Mouse (Mus musculus): ENCODE data around the gene Cdh3. TPM values are rescaled to one million over a fixed set of nuclear protein-coding genes. Genes with fewer than 3 reads are reported as not detected.

Gene Cdh3
- polyA plus RNA-seq, 1 experiment from 2014 or later, result 40.7 TPM

DNA sequence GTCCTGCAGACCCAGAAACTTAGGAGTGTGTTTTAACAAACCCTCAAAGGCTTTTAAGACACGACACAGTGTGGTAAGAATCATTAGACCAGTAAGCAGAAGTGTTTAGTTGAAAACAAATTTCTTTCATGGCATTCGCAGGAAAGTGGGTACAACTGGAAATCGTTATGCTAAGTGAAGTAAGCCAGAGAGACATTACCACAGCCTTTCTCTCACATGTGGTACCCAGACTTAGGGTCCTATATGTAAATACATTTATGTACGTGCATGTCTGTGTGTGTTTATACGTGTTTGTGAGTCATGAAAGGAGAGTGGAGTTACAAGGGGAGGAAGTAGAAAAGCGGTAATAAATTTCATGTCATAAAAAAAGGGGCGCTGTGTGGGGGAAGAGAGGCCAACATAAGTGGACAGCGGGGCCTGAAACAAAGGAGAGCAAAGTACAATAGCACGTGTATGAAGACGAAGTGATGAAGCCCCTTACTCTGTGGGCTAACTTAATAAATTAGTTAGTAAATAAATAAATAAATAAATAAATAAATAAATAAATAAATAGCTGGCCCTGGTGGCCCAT lies 37.8 kb downstream of the Cdh3 start:
- ATAC-seq (ENCODE audit: insufficient number of reproducible peaks, low FRiP score, low TSS enrichment, low read depth), result no peak
- no peaks in the 10 kb centered on the region for H3K27me3 ChIP-seq (ENCODE audit: control insufficient read depth, insufficient read depth, low read length)
- no peak overlapping the region for H3K9ac ChIP-seq (ENCODE audit: low read length)
- 33% methylated on average over 10 of the region's 10 CpGs for WGBS
- H3K27ac ChIP-seq (replicated peaks; ENCODE audit: low read depth, low read length), result no peak overlapping the region
- H3K9me3 ChIP-seq (ENCODE audit: control insufficient read depth, low read length), result no peaks in the 10 kb centered on the region; the same call in 1 of the 2 replicates
- H3K4me3 ChIP-seq (ENCODE audit: low read depth, low read length), result no peak overlapping the region
- H3K36me3 ChIP-seq (ENCODE audit: control insufficient read depth, insufficient read depth, low read length), result peaks cover 3% of the 10 kb centered on the region; the same call in 1 of the 2 replicates
- 0 out of 2 replicates have a peak, but pooled peaks cover 4% of the 10 kb centered on the region for H3K4me1 ChIP-seq (ENCODE audit: control insufficient read depth, insufficient read depth, low read length)
- no peak overlapping the region for H3K4me2 ChIP-seq (ENCODE audit: low read depth, severe bottlenecking)
- no peak for DNase-seq (ENCODE audit: low spot score)

DNA sequence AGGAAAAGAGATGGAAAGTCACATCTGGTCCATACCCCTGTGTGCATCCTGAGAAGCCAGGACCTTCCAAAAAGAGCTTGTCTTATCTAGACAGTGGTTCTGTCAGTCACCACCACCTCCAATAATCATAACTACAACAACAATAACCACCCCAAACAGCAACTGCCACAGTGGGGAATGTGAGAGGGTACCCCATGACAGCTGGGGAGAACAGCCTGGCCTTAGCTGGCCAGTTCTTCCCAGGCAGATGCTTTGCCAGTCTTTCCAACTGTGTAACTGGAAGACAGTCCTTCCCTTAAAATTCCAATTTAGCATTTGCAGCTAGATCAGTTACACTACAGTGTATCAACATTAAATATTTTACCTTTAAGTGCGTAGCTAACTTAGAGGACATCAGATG lies 40.2 kb downstream of the Cdh3 start:
- peaks cover 10% of the 10 kb centered on the region; the same call in 1 of the 2 replicates for H3K36me3 ChIP-seq (ENCODE audit: control insufficient read depth, insufficient read depth, low read length)
- no peaks in the 10 kb centered on the region for H3K27me3 ChIP-seq (ENCODE audit: control insufficient read depth, insufficient read depth, low read length)
- 0 out of 2 replicates have a peak, but pooled peaks cover 4% of the 10 kb centered on the region for H3K4me1 ChIP-seq (ENCODE audit: control insufficient read depth, insufficient read depth, low read length)
- no peak overlapping the region for H3K27ac ChIP-seq (replicated peaks; ENCODE audit: low read depth, low read length)
- DNase-seq (ENCODE audit: low spot score), result no peak
- H3K4me2 ChIP-seq (ENCODE audit: low read depth, severe bottlenecking), result no peak overlapping the region
- no peak for ATAC-seq (ENCODE audit: insufficient number of reproducible peaks, low FRiP score, low TSS enrichment, low read depth)
- 98% methylated on average over 1 of the region's 1 CpGs for WGBS
- no peaks in the 10 kb centered on the region for H3K9me3 ChIP-seq (ENCODE audit: control insufficient read depth, low read length)
- no peak overlapping the region for H3K9ac ChIP-seq (ENCODE audit: low read length)
- no peak overlapping the region for H3K4me3 ChIP-seq (ENCODE audit: low read depth, low read length)

DNA sequence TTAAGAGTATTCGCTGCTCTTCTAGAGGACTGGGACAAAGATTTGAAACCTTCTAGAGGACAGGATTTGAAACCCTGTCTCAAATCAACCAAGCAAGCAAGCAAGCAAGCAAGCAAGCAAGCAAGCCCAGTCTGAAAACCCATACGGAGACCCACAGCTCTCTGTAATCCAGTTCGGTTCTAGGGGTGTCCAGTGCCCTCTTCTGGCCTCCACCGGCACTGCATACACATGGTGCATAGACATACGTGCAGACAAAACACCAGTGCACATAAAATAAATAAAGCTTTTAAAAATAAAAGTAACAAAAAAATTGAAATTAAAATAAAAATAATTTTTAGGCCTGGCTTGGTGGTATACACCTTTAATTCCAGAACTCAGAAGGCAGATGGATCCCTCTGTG lies 43.3 kb downstream of the Cdh3 start:
- Histone ChIP-seq H3K4me2 (ENCODE audit: low read depth, severe bottlenecking) (no peak overlapping the region), H3K9me3 (ENCODE audit: control insufficient read depth, low read length) (no peaks in the 10 kb centered on the region), H3K4me1 (ENCODE audit: control insufficient read depth, insufficient read depth, low read length) (no peaks in the 10 kb centered on the region), H3K4me3 (ENCODE audit: low read depth, low read length) (no peak overlapping the region), H3K9ac (ENCODE audit: low read length) (no peak overlapping the region), H3K36me3 (ENCODE audit: control insufficient read depth, insufficient read depth, low read length) (peaks cover 14% of the 10 kb centered on the region; the same call in 1 of the 2 replicates), H3K27ac (replicated peaks; ENCODE audit: low read depth, low read length) (no peak overlapping the region), H3K27me3 (ENCODE audit: control insufficient read depth, insufficient read depth, low read length) (no peaks in the 10 kb centered on the region)
- ATAC-seq (ENCODE audit: insufficient number of reproducible peaks, low FRiP score, low TSS enrichment, low read depth) (no peak), DNase-seq (ENCODE audit: low spot score) (no peak)
- 96% methylated on average over 5 of the region's 5 CpGs for WGBS

DNA sequence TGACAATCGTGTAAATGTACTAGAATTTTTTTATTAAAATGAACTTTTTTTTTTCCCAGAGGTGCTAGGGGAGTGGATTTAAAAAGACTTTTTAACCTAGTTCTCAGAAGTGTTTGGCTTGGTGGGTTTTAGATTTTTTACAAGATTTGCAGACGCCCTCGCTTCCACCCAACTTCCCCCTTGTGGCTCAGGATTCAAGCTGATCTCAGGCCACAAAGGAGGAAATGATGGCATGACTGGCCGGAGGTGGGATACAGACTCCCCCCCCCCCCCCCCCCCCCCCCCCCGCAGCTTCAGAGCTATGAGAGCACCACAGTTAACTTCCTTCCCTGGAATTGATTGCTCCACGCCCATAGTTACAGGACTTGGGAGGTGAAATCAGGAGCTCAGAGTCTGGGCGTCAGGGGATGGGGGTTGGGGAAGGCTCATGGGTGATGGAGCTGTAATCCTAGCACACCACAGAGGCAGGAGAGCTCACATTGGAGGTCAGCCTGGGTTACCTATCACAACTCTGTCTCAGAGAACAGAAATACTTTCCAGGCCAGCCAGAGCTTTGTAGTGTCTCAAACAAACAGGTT lies 45.5 kb downstream of the Cdh3 start:
- no peaks in the 10 kb centered on the region for H3K9me3 ChIP-seq (ENCODE audit: control insufficient read depth, low read length)
- H3K4me2 ChIP-seq (ENCODE audit: low read depth, severe bottlenecking), result no peak overlapping the region
- DNase-seq (ENCODE audit: low spot score), result no peak
- 63% methylated on average over 6 of the region's 7 CpGs for WGBS
- H3K4me1 ChIP-seq (ENCODE audit: control insufficient read depth, insufficient read depth, low read length), result no peaks in the 10 kb centered on the region; the same call in 1 of the 2 replicates
- H3K36me3 ChIP-seq (ENCODE audit: control insufficient read depth, insufficient read depth, low read length), result peaks cover 14% of the 10 kb centered on the region; the same call in 1 of the 2 replicates
- no peak for ATAC-seq (ENCODE audit: insufficient number of reproducible peaks, low FRiP score, low TSS enrichment, low read depth)
- H3K4me3 ChIP-seq (ENCODE audit: low read depth, low read length), result no peak overlapping the region
- H3K27me3 ChIP-seq (ENCODE audit: control insufficient read depth, insufficient read depth, low read length), result no peaks in the 10 kb centered on the region
- no peak overlapping the region for H3K27ac ChIP-seq (replicated peaks; ENCODE audit: low read depth, low read length)
- H3K9ac ChIP-seq (ENCODE audit: low read length), result no peak overlapping the region

DNA sequence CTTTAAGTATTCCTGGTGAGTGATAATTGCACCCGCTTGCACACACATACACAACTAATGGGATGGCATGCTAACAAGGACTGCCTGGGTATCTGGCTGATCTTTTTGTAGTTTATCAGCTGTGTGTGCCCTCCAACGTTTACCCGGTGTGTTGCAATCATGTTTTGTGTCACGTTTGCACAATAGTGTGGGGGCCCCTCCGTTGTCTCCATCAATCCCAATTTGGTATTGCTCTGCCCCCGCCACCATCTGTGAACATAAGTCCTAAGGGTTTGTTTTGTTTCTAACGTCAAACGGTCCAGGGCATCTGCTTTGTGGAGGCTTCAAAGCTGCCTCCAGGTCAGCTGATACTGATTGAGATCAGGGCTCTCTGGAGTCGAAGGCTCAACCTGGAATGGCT lies 49.2 kb downstream of the Cdh3 start:
- H3K27me3 ChIP-seq (ENCODE audit: control insufficient read depth, insufficient read depth, low read length), result no peaks in the 10 kb centered on the region
- no peak overlapping the region for H3K4me2 ChIP-seq (ENCODE audit: low read depth, severe bottlenecking)
- DNase-seq (ENCODE audit: low spot score), result no peak
- no peak overlapping the region for H3K9ac ChIP-seq (ENCODE audit: low read length)
- WGBS, result 56% methylated on average over 9 of the region's 9 CpGs
- no peaks in the 10 kb centered on the region for H3K9me3 ChIP-seq (ENCODE audit: control insufficient read depth, low read length)
- ATAC-seq (ENCODE audit: insufficient number of reproducible peaks, low FRiP score, low TSS enrichment, low read depth), result no peak
- no peak overlapping the region for H3K27ac ChIP-seq (replicated peaks; ENCODE audit: low read depth, low read length)
- H3K36me3 ChIP-seq (ENCODE audit: control insufficient read depth, insufficient read depth, low read length), result peaks cover 9% of the 10 kb centered on the region; the same call in 1 of the 2 replicates
- peaks cover 2% of the 10 kb centered on the region; the same call in 1 of the 2 replicates for H3K4me1 ChIP-seq (ENCODE audit: control insufficient read depth, insufficient read depth, low read length)
- no peak overlapping the region for H3K4me3 ChIP-seq (ENCODE audit: low read depth, low read length)

DNA sequence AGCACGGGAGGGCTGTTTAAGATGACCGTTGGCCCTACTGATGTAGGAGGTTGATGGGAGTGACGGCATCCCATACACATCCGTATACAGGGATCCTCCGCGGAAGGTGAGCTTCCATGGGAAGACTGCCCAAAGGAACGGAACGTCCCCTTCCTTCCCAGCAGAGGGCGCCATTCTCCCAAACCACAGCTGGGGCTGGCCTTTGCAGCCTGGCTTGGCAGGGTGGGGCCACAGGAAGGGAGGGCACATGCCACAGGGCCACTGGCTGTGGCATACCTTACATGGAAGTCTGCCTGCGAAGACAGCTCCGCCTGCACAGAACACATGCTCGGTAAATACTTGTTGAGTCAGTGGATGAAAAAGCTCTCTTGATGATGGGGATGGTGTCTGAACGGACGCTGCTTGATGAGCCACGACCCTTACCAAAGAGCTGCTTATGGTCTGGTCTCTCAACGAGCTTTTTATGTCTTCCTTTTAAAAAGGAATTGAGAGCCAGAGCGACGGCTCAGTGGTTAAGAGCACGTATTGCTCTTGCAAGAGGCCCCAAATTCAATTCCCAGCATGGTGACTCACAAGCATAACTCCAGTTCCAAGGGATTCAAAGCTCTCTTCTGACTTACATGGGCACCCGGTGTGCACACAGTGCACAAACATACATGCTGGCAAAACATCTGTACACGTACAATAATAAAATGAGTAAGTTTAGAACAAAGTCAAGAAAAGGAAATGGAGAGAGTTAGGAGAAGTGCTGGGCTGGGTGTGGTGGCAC lies 50.6 kb downstream of the Cdh3 start:
- WGBS, result 31% methylated on average over 21 of the region's 21 CpGs
- ATAC-seq (ENCODE audit: insufficient number of reproducible peaks, low FRiP score, low TSS enrichment, low read depth) (peak; percentile 26; the same call in 1 of the 2 replicates), DNase-seq (ENCODE audit: low spot score) (peak; percentile 80)
- H3K9ac ChIP-seq (ENCODE audit: low read length), result no peak overlapping the region
- H3K36me3 ChIP-seq (ENCODE audit: control insufficient read depth, insufficient read depth, low read length), result peaks cover 4% of the 10 kb centered on the region; the same call in 1 of the 2 replicates
- peaks cover 2% of the 10 kb centered on the region; the same call in 1 of the 2 replicates for H3K4me1 ChIP-seq (ENCODE audit: control insufficient read depth, insufficient read depth, low read length)
- no peak overlapping the region for H3K4me3 ChIP-seq (ENCODE audit: low read depth, low read length)
- H3K4me2 ChIP-seq (ENCODE audit: low read depth, severe bottlenecking), result no peak overlapping the region
- no peak overlapping the region for H3K27ac ChIP-seq (replicated peaks; ENCODE audit: low read depth, low read length)
- H3K27me3 ChIP-seq (ENCODE audit: control insufficient read depth, insufficient read depth, low read length), result no peaks in the 10 kb centered on the region
- no peaks in the 10 kb centered on the region for H3K9me3 ChIP-seq (ENCODE audit: control insufficient read depth, low read length)

DNA sequence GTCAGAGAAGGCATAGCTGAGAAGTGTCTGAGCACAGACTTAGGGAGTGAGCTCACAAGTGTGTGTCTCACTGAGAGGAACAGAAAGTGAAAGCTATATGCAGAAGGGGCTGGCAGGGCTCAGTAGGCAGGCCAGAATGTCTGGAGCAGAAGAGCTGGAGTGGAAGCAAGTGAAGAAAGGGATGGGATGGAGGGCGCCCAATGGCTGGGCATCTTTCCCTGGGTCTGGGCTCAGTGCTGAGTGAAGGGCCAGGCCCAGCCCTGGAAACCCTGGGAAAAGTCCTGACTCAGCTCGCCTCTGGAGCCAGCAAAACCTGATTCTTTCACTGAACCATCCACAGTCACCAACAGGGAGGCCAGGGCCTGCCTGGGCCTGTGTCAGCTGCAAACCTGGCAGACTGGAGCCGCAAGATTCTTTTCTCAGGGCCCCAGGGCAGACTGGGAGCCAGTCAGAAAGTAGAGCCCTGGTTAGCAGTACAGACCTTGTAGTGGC lies 53.0 kb downstream of the Cdh3 start:
- Histone ChIP-seq H3K4me2 (ENCODE audit: low read depth, severe bottlenecking) (no peak overlapping the region), H3K9me3 (ENCODE audit: control insufficient read depth, low read length) (no peaks in the 10 kb centered on the region), H3K4me1 (ENCODE audit: control insufficient read depth, insufficient read depth, low read length) (peaks cover 2% of the 10 kb centered on the region; the same call in 1 of the 2 replicates), H3K9ac (ENCODE audit: low read length) (no peak overlapping the region), H3K27ac (replicated peaks; ENCODE audit: low read depth, low read length) (no peak overlapping the region), H3K36me3 (ENCODE audit: control insufficient read depth, insufficient read depth, low read length) (no peaks in the 10 kb centered on the region), H3K4me3 (ENCODE audit: low read depth, low read length) (no peak overlapping the region), H3K27me3 (ENCODE audit: control insufficient read depth, insufficient read depth, low read length) (no peaks in the 10 kb centered on the region)
- WGBS, result 61% methylated on average over 3 of the region's 3 CpGs
- DNase-seq (ENCODE audit: low spot score), result peak; percentile 45
- ATAC-seq (ENCODE audit: insufficient number of reproducible peaks, low FRiP score, low TSS enrichment, low read depth), result no peak; the same call in 1 of the 2 replicates

DNA sequence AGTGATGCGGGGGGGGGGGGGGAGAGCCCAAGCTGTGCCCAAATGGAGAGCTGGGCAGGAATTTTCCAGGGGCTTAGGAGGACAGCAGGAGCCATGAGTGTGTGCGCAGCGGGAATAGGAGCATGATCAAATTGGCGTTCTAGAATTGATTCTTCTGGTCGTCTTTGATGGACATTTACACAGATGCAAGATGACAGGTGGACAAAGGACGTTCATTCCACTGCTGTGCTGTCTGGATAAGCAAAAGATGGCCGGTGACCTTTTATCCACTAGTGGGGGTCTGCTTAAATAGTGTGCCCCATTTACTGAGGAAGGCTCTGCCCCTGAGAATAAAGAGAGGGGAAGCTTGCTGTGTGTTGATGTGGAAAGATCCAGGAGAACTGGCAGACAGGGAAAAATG lies 58.3 kb downstream of the Cdh3 start:
- Histone ChIP-seq H3K4me1 (ENCODE audit: control insufficient read depth, insufficient read depth, low read length) (no peaks in the 10 kb centered on the region; the same call in 1 of the 2 replicates), H3K4me2 (ENCODE audit: low read depth, severe bottlenecking) (no peak overlapping the region), H3K27ac (replicated peaks; ENCODE audit: low read depth, low read length) (no peak overlapping the region), H3K9me3 (ENCODE audit: control insufficient read depth, low read length) (no peaks in the 10 kb centered on the region), H3K36me3 (ENCODE audit: control insufficient read depth, insufficient read depth, low read length) (no peaks in the 10 kb centered on the region), H3K4me3 (ENCODE audit: low read depth, low read length) (no peak overlapping the region), H3K27me3 (ENCODE audit: control insufficient read depth, insufficient read depth, low read length) (no peaks in the 10 kb centered on the region), H3K9ac (ENCODE audit: low read length) (no peak overlapping the region)
- whole genome bisulfite sequencing, result 90% methylated on average over 6 of the region's 7 CpGs
- ATAC-seq (ENCODE audit: insufficient number of reproducible peaks, low FRiP score, low TSS enrichment, low read depth), result no peak
- no peak for DNase-seq (ENCODE audit: low spot score)
